Mouse (Mus musculus): ENCODE results near the gene Iqschfp.

The Iqschfp gene

DNA sequence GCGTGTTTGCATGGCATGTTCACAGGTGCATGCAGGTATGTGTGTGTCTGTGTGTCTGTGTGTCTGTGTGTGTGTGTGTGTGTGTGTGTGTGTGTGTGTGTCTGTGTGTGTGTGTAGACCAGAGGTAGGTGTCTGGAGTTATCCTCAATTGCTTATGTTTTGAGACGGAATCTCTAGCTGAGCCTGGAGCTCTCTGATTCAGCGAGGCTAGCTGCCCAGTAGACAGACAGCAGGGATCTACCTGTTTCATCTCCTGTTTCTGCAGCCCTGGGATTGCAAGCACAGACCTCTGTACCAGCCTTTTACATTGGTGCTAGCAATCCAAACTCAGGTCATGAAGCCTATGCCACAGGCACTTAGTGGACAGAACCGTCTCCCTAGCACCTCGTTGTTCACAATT, 536.0 kb downstream of the Iqschfp start:
- no peak for DNase-seq (ENCODE audit: low spot score in 2 of 2)

DNA sequence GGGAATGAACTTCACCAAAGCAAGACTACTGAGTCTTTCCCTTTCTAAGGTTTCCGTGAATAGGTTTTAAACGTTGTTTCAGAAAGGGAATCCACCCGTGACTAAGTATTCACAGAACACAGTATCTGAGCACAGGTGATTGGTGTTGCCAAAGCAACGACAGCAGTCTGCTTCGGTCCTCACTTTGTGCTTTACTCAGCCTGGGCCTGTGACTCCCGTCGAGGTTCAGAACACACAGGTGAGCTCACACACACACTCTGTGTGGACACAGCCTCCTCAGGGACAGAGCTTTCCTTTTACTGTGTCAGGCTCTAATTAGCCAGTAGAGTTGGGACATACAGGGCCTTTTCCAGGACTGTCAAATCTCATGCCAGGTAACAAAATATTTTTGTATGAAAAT, 542.4 kb downstream of the Iqschfp start:
- DNase-seq (ENCODE audit: low spot score in 2 of 2): no peak

DNA sequence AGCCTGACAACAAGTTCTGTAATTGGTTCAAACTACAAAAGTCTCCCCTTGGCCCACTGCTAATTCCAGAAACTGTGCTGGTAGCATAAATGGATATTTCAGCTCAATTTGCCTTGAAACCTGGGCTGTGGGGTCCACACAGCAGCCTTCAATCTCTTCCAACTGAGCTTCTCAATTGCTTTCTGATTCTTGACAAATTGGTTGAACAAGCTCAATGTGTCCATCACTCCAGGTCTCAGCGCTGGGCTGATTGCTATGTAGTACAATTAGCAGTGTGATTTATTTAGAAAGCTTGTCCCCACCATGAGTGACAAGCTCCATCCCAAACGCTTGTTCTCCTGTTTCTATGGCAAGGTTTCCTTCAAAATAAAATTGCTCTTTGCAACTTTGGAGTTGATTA, 542.9 kb downstream of the Iqschfp start:
- DNase-seq (ENCODE audit: low spot score in 2 of 2): no peak

- DNase-seq (ENCODE audit: low spot score in 2 of 2): no peak
Measured at GRCm38 (mm10) chr3:68448480-68448879, 556.4 kb downstream of the Iqschfp start.

DNA sequence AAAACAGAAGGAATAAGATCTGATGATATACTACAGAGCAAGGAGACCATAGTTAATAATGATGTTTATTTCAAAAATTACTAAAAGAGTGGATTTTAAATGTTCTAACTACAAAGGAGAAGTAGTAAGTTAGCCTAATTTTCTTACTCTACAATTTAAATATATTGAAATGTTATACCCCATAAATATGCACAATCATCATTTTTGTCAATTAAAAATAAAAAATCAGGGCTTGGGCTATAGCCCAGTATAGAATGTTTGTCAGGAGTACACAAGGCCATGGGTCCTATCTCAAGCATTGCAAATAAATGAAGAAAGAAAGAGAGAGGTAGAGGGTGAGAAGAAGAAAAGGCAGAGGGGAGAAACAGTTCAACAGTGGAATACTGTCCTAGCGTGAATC, 559.6 kb downstream of the Iqschfp start:
- no peak for DNase-seq (ENCODE audit: low spot score in 2 of 2)

DNA sequence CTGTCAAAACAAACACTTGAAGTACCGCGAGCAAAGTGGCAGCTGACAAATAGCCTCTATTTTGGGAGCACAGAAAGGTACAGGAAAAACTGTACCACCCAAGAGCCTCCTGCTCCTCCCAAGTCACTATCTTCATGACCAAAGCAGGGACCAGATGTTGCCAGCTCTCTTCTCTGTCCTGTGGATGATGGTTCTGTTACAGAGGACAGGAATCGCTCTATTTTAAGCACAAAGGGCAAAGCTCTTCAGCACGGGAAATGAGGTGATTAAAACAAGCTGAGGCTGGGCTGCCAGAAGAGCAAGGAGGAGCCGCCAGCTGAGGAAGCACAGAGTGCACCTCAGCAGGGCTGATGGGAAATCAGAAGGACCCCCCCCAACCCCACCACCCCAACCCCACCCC, 561.2 kb downstream of the Iqschfp start:
- DNase-seq (ENCODE audit: low spot score in 2 of 2): no peak

- no peak for DNase-seq (ENCODE audit: low spot score in 2 of 2)
Measured at GRCm38 (mm10) chr3:68453719-68454455, 561.9 kb downstream of the Iqschfp start.

- DNase-seq (ENCODE audit: low spot score in 2 of 2): no peak
Measured at GRCm38 (mm10) chr3:68466643-68467042, 574.6 kb downstream of the Iqschfp start.

GRCm38 (mm10) chr3:68467941-68468687, 576.1 kb downstream of the Iqschfp start:
- DNase-seq (ENCODE audit: low spot score in 2 of 2): no peak

- no peak for DNase-seq (ENCODE audit: low spot score in 2 of 2)
Measured at GRCm38 (mm10) chr3:68469643-68470042, 577.6 kb downstream of the Iqschfp start.

DNA sequence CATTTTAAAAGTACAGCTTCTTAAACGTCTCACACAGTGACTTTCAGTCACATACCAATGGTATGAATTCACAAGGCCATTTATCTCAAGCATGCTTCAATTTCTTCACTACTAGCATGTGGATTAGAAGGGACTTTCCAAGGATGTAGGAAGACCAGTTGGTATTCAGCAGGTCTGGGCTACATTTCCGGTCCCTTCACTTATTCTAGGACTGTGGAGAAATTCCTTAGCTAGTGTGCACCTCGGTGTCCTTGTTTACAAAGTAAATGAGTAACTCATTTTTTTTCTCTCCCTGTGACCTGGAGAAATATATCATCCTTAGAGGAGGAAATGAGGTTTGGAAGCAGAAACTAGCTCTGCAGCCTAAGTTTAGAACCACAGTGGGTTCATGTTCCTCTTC, 578.0 kb downstream of the Iqschfp start:
- no peak for DNase-seq (ENCODE audit: low spot score in 2 of 2)

DNA sequence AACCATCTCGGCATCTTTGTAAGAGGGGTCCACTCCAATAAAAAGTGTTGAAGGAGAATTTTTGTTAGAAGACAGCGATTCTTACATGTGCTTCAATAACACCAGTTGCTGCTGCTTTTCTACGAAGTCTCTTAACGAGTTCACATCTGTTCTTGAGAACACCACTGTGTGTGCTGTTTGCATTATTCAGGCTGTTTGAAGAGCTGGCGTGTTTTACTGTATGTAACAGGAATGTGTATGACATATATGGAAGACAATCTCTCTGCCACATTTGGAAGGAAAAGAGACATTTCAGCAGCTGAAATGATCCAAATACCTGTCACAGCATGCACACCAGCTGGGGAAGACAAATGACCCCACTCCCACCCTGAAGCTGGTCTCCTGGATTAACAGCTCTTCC, 578.6 kb downstream of the Iqschfp start:
- no peak for DNase-seq (ENCODE audit: low spot score in 2 of 2)

- DNase-seq (ENCODE audit: low spot score in 2 of 2): no peak
Measured at GRCm38 (mm10) chr3:68476336-68476735, 584.3 kb downstream of the Iqschfp start.

GRCm38 (mm10) chr3:68477478-68477877, 585.4 kb downstream of the Iqschfp start:
- DNase-seq (ENCODE audit: low spot score in 2 of 2): no peak

DNA sequence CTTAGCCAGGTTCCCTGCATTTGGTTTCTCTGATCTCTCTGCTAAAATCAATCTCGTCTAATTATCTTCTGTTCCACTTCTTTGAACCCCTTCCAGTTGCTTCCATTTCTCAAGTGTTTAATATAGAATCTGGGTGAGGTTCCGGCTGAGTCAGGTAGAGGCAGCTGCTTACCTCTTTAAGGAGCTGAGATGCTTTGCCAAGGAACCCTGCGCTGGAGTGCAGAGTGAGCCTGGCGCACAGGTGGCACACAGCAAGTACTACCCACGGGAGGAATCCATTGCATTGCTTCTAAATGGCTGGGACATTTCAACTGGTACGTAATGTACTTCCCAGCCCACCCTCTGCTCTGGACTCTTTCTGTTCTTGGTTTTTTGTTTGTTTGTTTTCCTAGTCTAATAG, 587.2 kb downstream of the Iqschfp start:
- no peak for DNase-seq (ENCODE audit: low spot score in 2 of 2)

DNA sequence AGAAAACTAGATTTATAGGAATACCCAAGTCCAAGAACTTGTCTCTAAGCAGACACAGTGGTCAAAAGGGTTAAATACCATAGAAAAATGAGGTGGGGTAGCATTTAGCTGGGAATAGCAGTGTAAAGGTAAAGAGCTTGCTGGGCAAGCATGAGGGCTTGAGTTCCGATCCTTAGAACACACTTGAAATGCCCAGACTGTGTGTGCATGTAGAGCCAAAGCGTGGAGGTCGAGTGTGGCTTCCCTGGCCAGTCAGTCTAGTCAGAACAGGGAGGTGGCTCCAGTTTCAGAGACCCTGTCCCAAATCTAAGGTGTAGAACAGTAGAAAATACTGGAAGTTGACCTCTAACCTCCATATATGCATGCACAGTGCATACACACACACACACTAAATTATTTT, 591.5 kb downstream of the Iqschfp start:
- DNase-seq (ENCODE audit: low spot score in 2 of 2): no peak

- DNase-seq (ENCODE audit: low spot score in 2 of 2): no peak
Measured at GRCm38 (mm10) chr3:68484021-68484420, 592.0 kb downstream of the Iqschfp start.

DNA sequence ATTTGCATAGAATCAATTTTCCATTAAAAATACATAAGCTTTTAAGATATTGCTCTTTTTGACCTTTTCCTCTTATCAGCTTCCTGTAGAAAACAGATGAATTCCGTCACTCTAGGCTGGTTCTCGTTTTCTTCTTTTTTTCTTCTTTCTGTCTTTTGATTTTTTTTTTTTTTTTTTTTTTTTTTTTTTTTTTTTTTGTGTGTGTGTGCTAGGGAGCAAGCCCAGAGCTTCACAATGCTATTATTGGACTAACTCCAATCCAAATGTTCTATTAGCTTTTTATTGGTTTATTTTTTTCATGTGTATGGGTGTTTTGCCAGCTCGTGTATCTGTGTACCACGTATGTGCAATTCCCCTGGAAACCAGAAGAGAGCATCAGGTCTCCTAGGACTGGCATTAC, 592.5 kb downstream of the Iqschfp start:
- DNase-seq (ENCODE audit: low spot score in 2 of 2): no peak

DNA sequence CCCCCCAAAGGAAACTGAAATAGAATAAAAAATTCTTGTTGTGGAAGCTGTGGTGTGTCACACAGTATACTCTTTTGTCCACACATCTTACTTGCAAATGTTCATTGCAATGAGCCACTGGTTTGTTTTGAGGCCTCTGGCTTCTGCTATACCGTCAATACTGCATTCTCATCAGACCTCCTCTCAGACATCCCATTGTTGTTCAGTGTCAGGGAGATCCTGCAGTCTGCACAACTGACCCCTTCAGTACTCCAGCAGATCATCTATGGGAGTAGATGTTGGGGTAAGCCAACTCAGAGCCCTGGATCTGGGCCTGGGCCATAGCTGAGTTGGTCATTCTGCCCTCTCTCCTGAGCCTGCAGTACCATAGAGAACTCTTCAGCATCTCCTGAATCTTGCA, 595.6 kb downstream of the Iqschfp start:
- no peak for DNase-seq (ENCODE audit: low spot score in 2 of 2)

DNA sequence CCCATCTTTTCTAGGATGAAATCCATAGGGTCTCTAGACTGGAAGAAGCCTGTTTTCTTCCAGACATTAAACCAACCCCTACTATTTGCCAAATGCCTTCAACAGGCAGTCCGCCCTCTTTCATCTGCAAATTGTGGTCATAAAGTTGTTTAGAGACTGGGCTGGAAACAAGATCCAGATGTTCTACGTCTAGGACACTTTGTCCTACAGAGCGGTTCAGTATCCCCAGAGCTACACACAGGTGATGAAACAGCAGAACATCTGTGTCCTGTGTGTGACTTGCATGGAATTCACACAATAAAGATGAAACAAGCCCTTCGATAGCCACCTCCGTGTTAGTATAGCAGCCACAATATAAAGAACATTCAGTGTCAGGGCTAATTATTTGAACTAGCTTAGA, 596.3 kb downstream of the Iqschfp start:
- DNase-seq (ENCODE audit: low spot score in 2 of 2): no peak

- DNase-seq (ENCODE audit: low spot score in 2 of 2): no peak
Measured at GRCm38 (mm10) chr3:68491516-68491915, 599.5 kb downstream of the Iqschfp start.

- DNase-seq (ENCODE audit: low spot score in 2 of 2): no peak
Measured at GRCm38 (mm10) chr3:68492066-68492465, 600.0 kb downstream of the Iqschfp start.

DNA sequence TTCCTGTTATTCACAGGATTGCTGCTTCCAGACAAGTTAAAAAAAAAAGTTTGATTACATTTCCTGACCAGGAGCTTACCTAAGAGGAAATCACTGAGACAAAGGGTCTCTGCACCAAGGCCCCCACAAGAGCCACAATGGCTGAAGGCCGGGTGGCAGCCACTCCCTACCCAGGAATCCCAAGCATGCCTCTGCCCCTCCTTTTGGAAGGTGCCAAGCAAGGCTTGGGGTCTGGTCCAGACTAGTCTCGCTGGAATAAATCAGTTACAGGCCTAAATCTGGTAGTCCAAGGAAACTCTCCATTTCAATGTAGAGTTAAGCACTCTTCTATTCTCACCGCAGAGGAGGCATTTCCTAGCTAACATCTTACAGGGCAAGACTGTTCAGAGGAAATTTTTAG, 600.5 kb downstream of the Iqschfp start:
- no peak for DNase-seq (ENCODE audit: low spot score in 2 of 2)
